Mouse (Mus musculus) intestine, embryonic 15.5 days (tissue): ENCODE data around the gene Maco1. TPM values are rescaled to one million over a fixed set of nuclear protein-coding genes. Genes with fewer than 3 reads are reported as not detected.
"Not testable (repeated sequence)": the region's sequence is repeated elsewhere in the genome, so short reads cannot be mapped to it uniquely, and the experiment has no call there.

Experiments used
- ATAC-seq: fragments of 200-750 bp; cut with Nextera tagmentation; 2 replicates; pipeline ENCODE4 v1.8.0; 2017; ENCODE audit warnings: moderate TSS enrichment, moderate library complexity
- H3K27ac ChIP-seq: fragments of 300-500 bp; sonication (generic); 2 replicates; pipeline ENCODE4 v1.5.1; 2015; ENCODE audit warnings: mild to moderate bottlenecking, inconsistent platforms
- H3K27me3 ChIP-seq: fragments of 300-500 bp; sonication (generic); replicated peaks from 2 replicates; pipeline ENCODE4 v1.6.1; 2015; ENCODE audit warnings: inconsistent platforms
- H3K36me3 ChIP-seq: fragments of 300-500 bp; sonication (generic); 2 replicates; pipeline ENCODE4 v1.6.1; 2015; ENCODE audit warnings: inconsistent platforms
- H3K4me1 ChIP-seq: fragments of 300-500 bp; sonication (generic); replicated peaks from 2 replicates; pipeline ENCODE4 v1.6.1; 2015; ENCODE audit warnings: inconsistent platforms
- H3K4me2 ChIP-seq: fragments of 300-500 bp; sonication (generic); replicated peaks from 2 replicates; pipeline ENCODE4 v1.6.1; 2015; ENCODE audit warnings: mild to moderate bottlenecking, inconsistent platforms
- H3K4me3 ChIP-seq: fragments of 300-500 bp; sonication (generic); replicated peaks from 2 replicates; pipeline ENCODE4 v1.5.1; 2015; ENCODE audit warnings: inconsistent platforms
- H3K9ac ChIP-seq: fragments of 300-500 bp; sonication (generic); 2 replicates; pipeline ENCODE4 v1.6.1; 2015; ENCODE audit warnings: inconsistent platforms
- H3K9me3 ChIP-seq: fragments of 300-500 bp; sonication (generic); 2 replicates; pipeline ENCODE4 v1.6.1; 2016; ENCODE audit warnings: inconsistent platforms
- WGBS: fragments of 180-500 bp; shearing (Covaris S2); methylation state at CpG from one replicate; pipeline ENCODE4 v1.1.7; 2015; 5-methylcytosine and 5-hydroxymethylcytosine counted together
- polyA plus RNA-seq: library from polyadenylated mRNA; unstranded; fragments of >200 nt; fragmentation: Nextera tagmentation; extraction: Ambion mirVana; gene quantifications from 2 replicates; pipeline ENCODE4 v1.2.1, GENCODE M21; 2015

Gene Maco1
- polyA plus RNA-seq, 1 experiment from 2014 or later = 31.2 TPM

GRCm38 (mm10) chr4:134856056-134856455, 2.9 kb upstream of the Maco1 start:
- no peak overlapping the region for H3K9ac ChIP-seq
- WGBS = 61% methylated on average over 5 of the region's 5 CpGs
- H3K9me3 ChIP-seq = no peaks in the 10 kb centered on the region
- H3K4me1 ChIP-seq = peaks cover 8% of the 10 kb centered on the region; the same call in 1 of the 2 replicates
- H3K4me2 ChIP-seq = no peak overlapping the region
- H3K27ac ChIP-seq = no peak overlapping the region
- no peak for ATAC-seq
- H3K4me3 ChIP-seq = no peak overlapping the region
- no peaks in the 10 kb centered on the region for H3K27me3 ChIP-seq
- H3K36me3 ChIP-seq = no peaks in the 10 kb centered on the region

GRCm38 (mm10) chr4:134855371-134855770, 2.2 kb upstream of the Maco1 start:
- H3K4me3 ChIP-seq = no peak overlapping the region
- no peaks in the 10 kb centered on the region for H3K36me3 ChIP-seq
- no peaks in the 10 kb centered on the region for H3K9me3 ChIP-seq
- H3K9ac ChIP-seq = no peak overlapping the region
- no peak overlapping the region for H3K4me2 ChIP-seq
- no peak overlapping the region for H3K27ac ChIP-seq
- 57% methylated on average over 3 of the region's 3 CpGs for WGBS
- no peak for ATAC-seq
- peaks cover 8% of the 10 kb centered on the region; the same call in 1 of the 2 replicates for H3K4me1 ChIP-seq
- H3K27me3 ChIP-seq = no peaks in the 10 kb centered on the region

GRCm38 (mm10) chr4:134853637-134854485, 716 bp upstream of the Maco1 start:
- peak overlapping the region; percentile 86 for H3K4me3 ChIP-seq
- H3K9ac ChIP-seq = peak overlapping the region; percentile 53
- ATAC-seq = peak; percentile 95
- WGBS = under 1% methylated on average over 91 of the region's 91 CpGs
- H3K36me3 ChIP-seq = no peaks in the 10 kb centered on the region
- peak overlapping the region; percentile 88 for H3K27ac ChIP-seq
- H3K27me3 ChIP-seq = no peaks in the 10 kb centered on the region
- H3K9me3 ChIP-seq = no peaks in the 10 kb centered on the region
- H3K4me2 ChIP-seq = peak overlapping the region; percentile 72
- peaks cover 8% of the 10 kb centered on the region; the same call in 1 of the 2 replicates for H3K4me1 ChIP-seq

- H3K36me3 ChIP-seq = no peaks in the 10 kb centered on the region
- H3K27ac ChIP-seq = peak overlapping the region; percentile 78
- WGBS = under 1% methylated on average over 85 of the region's 106 CpGs
- H3K4me2 ChIP-seq = peak overlapping the region; percentile 89
- H3K27me3 ChIP-seq = no peaks in the 10 kb centered on the region
- H3K9ac ChIP-seq = peak overlapping the region; percentile 83
- H3K9me3 ChIP-seq = no peaks in the 10 kb centered on the region
- peak; percentile 55 for ATAC-seq
- H3K4me3 ChIP-seq = peak overlapping the region; percentile 86
- H3K4me1 ChIP-seq = peaks cover 12% of the 10 kb centered on the region; the same call in 1 of the 2 replicates
These were observed 498 bp downstream of the Maco1 start for GRCm38 (mm10) chr4:134852438-134853255.

GRCm38 (mm10) chr4:134851876-134852275, 1.3 kb downstream of the Maco1 start:
- 15% methylated on average over 14 of the region's 14 CpGs for whole genome bisulfite sequencing
- Histone ChIP-seq H3K9me3 (no peaks in the 10 kb centered on the region), H3K4me2 (peak overlapping the region; percentile 89), H3K27me3 (no peaks in the 10 kb centered on the region), H3K4me3 (peak overlapping the region; percentile 86), H3K27ac (no peak overlapping the region), H3K9ac (peak overlapping the region; percentile 83), H3K36me3 (no peaks in the 10 kb centered on the region), H3K4me1 (peaks cover 13% of the 10 kb centered on the region; the same call in 1 of the 2 replicates)
- ATAC-seq = no peak

GRCm38 (mm10) chr4:134851236-134851635, 1.9 kb downstream of the Maco1 start:
- 62% methylated on average over 2 of the region's 2 CpGs for WGBS
- Histone ChIP-seq H3K4me2 (peak overlapping the region; percentile 89), H3K27me3 (no peaks in the 10 kb centered on the region), H3K4me1 (peaks cover 13% of the 10 kb centered on the region; the same call in 1 of the 2 replicates), H3K4me3 (no peak overlapping the region), H3K27ac (no peak overlapping the region), H3K36me3 (no peaks in the 10 kb centered on the region), H3K9me3 (no peaks in the 10 kb centered on the region), H3K9ac (no peak overlapping the region)
- ATAC-seq = no peak

- Histone ChIP-seq H3K27me3 (no peaks in the 10 kb centered on the region), H3K4me3 (no peak overlapping the region), H3K9ac (no peak overlapping the region), H3K36me3 (no peaks in the 10 kb centered on the region), H3K27ac (no peak overlapping the region), H3K9me3 (no peaks in the 10 kb centered on the region), H3K4me2 (no peak overlapping the region), H3K4me1 (peaks cover 13% of the 10 kb centered on the region; the same call in 1 of the 2 replicates)
- ATAC-seq = no peak
- 67% methylated on average over 4 of the region's 4 CpGs for WGBS
These were observed 2.6 kb downstream of the Maco1 start for GRCm38 (mm10) chr4:134850551-134850950.

GRCm38 (mm10) chr4:134847587-134847986, 5.6 kb downstream of the Maco1 start:
- Histone ChIP-seq H3K4me3 (no peak overlapping the region), H3K9ac (no peak overlapping the region), H3K27me3 (no peaks in the 10 kb centered on the region), H3K4me2 (no peak overlapping the region), H3K36me3 (no peaks in the 10 kb centered on the region), H3K4me1 (peaks cover 13% of the 10 kb centered on the region; the same call in 1 of the 2 replicates), H3K9me3 (no peaks in the 10 kb centered on the region), H3K27ac (no peak overlapping the region)
- WGBS = 53% methylated on average over 4 of the region's 4 CpGs
- ATAC-seq = no peak

GRCm38 (mm10) chr4:134843566-134843965, 9.6 kb downstream of the Maco1 start:
- ATAC-seq = no peak
- no peaks in the 10 kb centered on the region for H3K36me3 ChIP-seq
- peaks cover 6% of the 10 kb centered on the region; the same call in 1 of the 2 replicates for H3K4me1 ChIP-seq
- H3K9ac ChIP-seq = no peak overlapping the region
- no peak overlapping the region for H3K4me3 ChIP-seq
- H3K4me2 ChIP-seq = no peak overlapping the region
- no peaks in the 10 kb centered on the region for H3K9me3 ChIP-seq
- H3K27me3 ChIP-seq = no peaks in the 10 kb centered on the region
- WGBS = 81% methylated on average over 4 of the region's 4 CpGs
- no peak overlapping the region for H3K27ac ChIP-seq

GRCm38 (mm10) chr4:134840231-134840630, 12.9 kb downstream of the Maco1 start:
- no peaks in the 10 kb centered on the region for H3K36me3 ChIP-seq

GRCm38 (mm10) chr4:134838706-134839105, 14.4 kb downstream of the Maco1 start:
- not testable (repeated sequence) for H3K4me1 ChIP-seq, H3K9ac ChIP-seq, H3K27me3 ChIP-seq, H3K4me3 ChIP-seq, H3K36me3 ChIP-seq, ATAC-seq, H3K9me3 ChIP-seq, H3K4me2 ChIP-seq, H3K27ac ChIP-seq
- 86% methylated on average over 3 of the region's 3 CpGs for WGBS

More at GRCm38 (mm10) chr4:134840231-134840630, 12.9 kb downstream of the Maco1 start:
- H3K27me3 ChIP-seq = no peaks in the 10 kb centered on the region
- no peak for ATAC-seq
- WGBS = 87% methylated on average over 1 of the region's 1 CpGs
- no peak overlapping the region for H3K27ac ChIP-seq
- H3K4me3 ChIP-seq = no peak overlapping the region
- H3K9ac ChIP-seq = no peak overlapping the region
- no peaks in the 10 kb centered on the region for H3K9me3 ChIP-seq
- no peaks in the 10 kb centered on the region for H3K4me1 ChIP-seq
- H3K4me2 ChIP-seq = no peak overlapping the region

- H3K36me3 ChIP-seq = no peaks in the 10 kb centered on the region
- H3K9ac ChIP-seq = no peak overlapping the region
- H3K9me3 ChIP-seq = no peaks in the 10 kb centered on the region
- H3K4me1 ChIP-seq = no peaks in the 10 kb centered on the region
- no peak overlapping the region for H3K4me2 ChIP-seq
- WGBS = 50% methylated on average over 1 of the region's 1 CpGs
- ATAC-seq = no peak
- H3K4me3 ChIP-seq = no peak overlapping the region
- H3K27me3 ChIP-seq = no peaks in the 10 kb centered on the region
- no peak overlapping the region for H3K27ac ChIP-seq
These were observed 14.9 kb downstream of the Maco1 start for GRCm38 (mm10) chr4:134838221-134838620.
